Mouse (Mus musculus): ENCODE results near the gene Pdxp.

DNA sequence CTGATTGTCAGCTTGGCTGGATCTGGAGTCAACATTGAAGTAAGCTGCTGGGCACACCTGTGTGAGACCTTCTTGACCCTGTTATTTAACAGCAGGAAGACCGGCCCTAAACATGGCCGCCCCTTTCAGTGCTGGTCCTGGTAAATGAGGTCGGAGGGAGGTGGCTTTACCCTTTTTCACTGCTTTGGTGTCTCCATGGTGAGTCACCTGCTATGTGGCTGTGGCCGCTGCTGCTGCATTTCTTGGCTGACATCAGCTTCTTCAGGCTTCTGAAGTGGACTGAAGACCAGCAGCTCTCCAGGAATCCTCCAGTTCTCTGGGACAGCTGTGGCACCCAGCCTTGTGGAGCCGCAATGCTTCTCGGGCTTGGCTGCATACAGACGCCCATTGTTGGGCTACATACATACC, 44.9 kb upstream of the Pdxp start:
- no peak for TF ChIP-seq EP300 (optimal IDR thresholded peaks at IDR 0.05)
- TF ChIP-seq CTCF (IDR thresholded peaks at IDR 0.05; ENCODE audit: low read depth): no peak
